Mouse (Mus musculus) ES-E14 (cell line): ENCODE measurements around the gene Csf3. TPM values are rescaled to one million over a fixed set of nuclear protein-coding genes. Genes with fewer than 3 reads are reported as not detected.

ENCODE experiments used
- DNase-seq: peaks from one replicate; pipeline ENCODE4 v3.0.0-alpha.2; 2013; ENCODE audit warnings: low read depth, low spot score
- H3K27ac ChIP-seq: 2 replicates; pipeline ENCODE4 v1.5.1; 2012; ENCODE audit warnings: low read depth, mild to moderate bottlenecking, low read length, moderate library complexity, mixed read lengths; ENCODE audit not compliant: poor library complexity, insufficient read depth, severe bottlenecking
- H3K36me3 ChIP-seq: 2 replicates; pipeline ENCODE4 v1.6.1; 2012; ENCODE audit warnings: mild to moderate bottlenecking, low read length, moderate library complexity, mixed read lengths; ENCODE audit not compliant: control insufficient read depth, poor library complexity, insufficient read depth, severe bottlenecking
- H3K4me1 ChIP-seq, 2 experiments: fragments of 150-350 bp in 1 of 2; sonication (generic) in 1 of 2; 2 replicates each; pipeline ENCODE4 v1.6.1; 2012; ENCODE audit warnings: low read length in 2 of 2, mild to moderate bottlenecking in 1 of 2, mixed read lengths in 1 of 2; ENCODE audit not compliant: control insufficient read depth in 2 of 2, insufficient read depth in 2 of 2, poor library complexity in 1 of 2
- H3K4me3 ChIP-seq, 2 experiments: fragments of 150-350 bp in 1 of 2; sonication (generic) in 1 of 2; 2 replicates each; pipeline ENCODE4 v1.5.1; 2012; ENCODE audit warnings: low read length in 2 of 2, low read depth in 1 of 2, mild to moderate bottlenecking in 1 of 2, mixed read lengths in 1 of 2; ENCODE audit not compliant: insufficient read depth in 1 of 2, poor library complexity in 1 of 2, severe bottlenecking in 1 of 2
- H3K9ac ChIP-seq: 2 replicates; pipeline ENCODE4 v1.6.1; 2012; ENCODE audit warnings: low read depth, mild to moderate bottlenecking, low read length, mixed read lengths; ENCODE audit not compliant: poor library complexity, insufficient read depth, severe bottlenecking
- H3K9me3 ChIP-seq: fragments of 150-350 bp; sonication (generic); 2 replicates; pipeline ENCODE4 v1.6.1; 2012; ENCODE audit warnings: low read depth, mild to moderate bottlenecking, low read length; ENCODE audit not compliant: control insufficient read depth, insufficient read depth
- CHD2 ChIP-seq: IDR thresholded peaks from 2 replicates; pipeline ENCODE4 v1.6.1; 2014; ENCODE audit warnings: mild to moderate bottlenecking, low read depth, low read length, inconsistent platforms
- HCFC1 ChIP-seq: IDR thresholded peaks from 2 replicates; pipeline ENCODE4 v1.6.1; 2012; ENCODE audit warnings: low read length, inconsistent platforms, borderline replicate concordance; ENCODE audit not compliant: insufficient read depth
- MAFK ChIP-seq: IDR thresholded peaks from 2 replicates; pipeline ENCODE4 v1.6.1; 2014; ENCODE audit warnings: mild to moderate bottlenecking, low read depth, low read length, inconsistent platforms; ENCODE audit not compliant: insufficient read depth
- ZC3H11A ChIP-seq: IDR thresholded peaks from 2 replicates; pipeline ENCODE4 v1.6.1; 2012; ENCODE audit warnings: low read depth, mild to moderate bottlenecking, inconsistent platforms, low read length, borderline replicate concordance
- ZNF384 ChIP-seq: IDR thresholded peaks from 2 replicates; pipeline ENCODE4 v1.6.1; 2012; ENCODE audit warnings: low read depth, low read length, inconsistent platforms
- in situ Hi-C, 2 experiments: fragments of 600-800 bp; cut with MboI; formaldehyde crosslinking; loops; one replicate each; pipeline ENCODE4 v1.15.1; 2025; ENCODE audit warnings: low sequenced_read_pairs in 2 of 2, inconsistent platforms in 1 of 2; ENCODE audit not compliant: unreplicated experiment in 2 of 2
- total RNA-seq: library from RNA; depleted of rRNA; stranded (reverse); fragments of 300-350 nt; gene quantifications from 2 replicates; pipeline ENCODE4 v1.2.3, GENCODE M21; 2012

Csf3 gene
- total RNA-seq, 1 experiment: 0.18 TPM

DNA sequence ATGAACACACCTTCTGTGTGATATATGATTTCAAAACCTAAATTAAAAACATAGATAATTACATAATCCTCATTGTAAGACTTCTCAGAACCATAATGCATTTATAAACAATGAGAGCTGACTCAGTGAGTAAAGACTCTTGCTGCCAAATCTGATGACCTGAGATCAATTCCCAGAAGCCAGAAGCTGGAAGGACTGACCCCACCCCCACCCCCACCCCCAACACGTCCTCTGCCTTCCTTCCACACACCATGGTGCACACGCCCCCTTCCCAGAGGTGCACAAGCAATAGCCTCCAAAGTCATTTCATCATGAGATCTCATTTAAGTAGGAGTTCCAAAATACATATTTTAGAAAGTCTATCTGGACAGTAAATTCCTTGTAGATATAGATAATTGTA, 19.7 kb downstream of the Csf3 start:
- Histone ChIP-seq H3K9ac (no peak overlapping the region), H3K36me3 (peaks cover 6% of the 10 kb centered on the region; the same call in 1 of the 2 replicates), H3K27ac (no peak overlapping the region), H3K4me1 (peaks cover 0 to 21% of the 10 kb centered on the region in 2 experiments; a peak in 2 of 4 replicates), H3K4me3 (no peak overlapping the region), H3K9me3 (no peaks in the 10 kb centered on the region)
- no peak for DNase-seq
- TF ChIP-seq ZC3H11A (no peak), MAFK (no peak), CHD2 (no peak), ZNF384 (no peak), HCFC1 (no peak)
- in situ Hi-C loops: no loop called here

- Histone ChIP-seq H3K36me3 (peaks cover 4% of the 10 kb centered on the region; the same call in 1 of the 2 replicates), H3K4me3 (no peak overlapping the region), H3K9me3 (no peaks in the 10 kb centered on the region), H3K27ac (no peak overlapping the region), H3K4me1 (peaks cover 0 to 18% of the 10 kb centered on the region in 2 experiments; a peak in 2 of 4 replicates), H3K9ac (no peak overlapping the region)
- no peak for TF ChIP-seq ZNF384
- TF ChIP-seq HCFC1: no peak
- no peak for TF ChIP-seq MAFK
- no peak for TF ChIP-seq ZC3H11A
- TF ChIP-seq CHD2: no peak
- in situ Hi-C loops: no loop called here
- DNase-seq: no peak
Measured at GRCm38 (mm10) chr11:98721458-98722226, 20.6 kb downstream of the Csf3 start.

DNA sequence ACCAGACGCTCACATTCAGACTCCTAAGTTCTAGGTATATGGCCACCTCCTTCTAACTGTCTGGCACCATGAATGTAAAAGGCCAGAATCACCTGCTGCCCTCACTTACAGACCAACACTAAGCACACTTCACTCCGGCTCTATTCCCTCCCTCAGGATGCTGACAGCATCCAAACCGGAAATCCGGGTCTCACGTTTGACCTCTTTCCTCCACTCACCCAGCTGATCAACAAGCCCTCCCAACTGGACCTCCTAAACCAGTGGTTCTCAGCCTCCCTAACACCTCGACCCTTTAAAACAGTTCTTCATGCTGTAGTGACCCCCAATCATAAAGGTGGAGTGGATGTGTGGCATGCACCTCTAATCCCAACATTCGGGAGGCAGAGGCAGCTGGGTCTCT, 22.0 kb downstream of the Csf3 start:
- Histone ChIP-seq H3K9ac (no peak overlapping the region), H3K4me1 (peaks cover 0 to 15% of the 10 kb centered on the region in 2 experiments; a peak in 2 of 4 replicates), H3K27ac (no peak overlapping the region), H3K9me3 (no peaks in the 10 kb centered on the region), H3K36me3 (no peaks in the 10 kb centered on the region), H3K4me3 (no peak overlapping the region)
- in situ Hi-C loops: no loop called here
- TF ChIP-seq ZC3H11A (no peak), CHD2 (no peak), ZNF384 (no peak), HCFC1 (no peak), MAFK (no peak)
- no peak for DNase-seq

DNA sequence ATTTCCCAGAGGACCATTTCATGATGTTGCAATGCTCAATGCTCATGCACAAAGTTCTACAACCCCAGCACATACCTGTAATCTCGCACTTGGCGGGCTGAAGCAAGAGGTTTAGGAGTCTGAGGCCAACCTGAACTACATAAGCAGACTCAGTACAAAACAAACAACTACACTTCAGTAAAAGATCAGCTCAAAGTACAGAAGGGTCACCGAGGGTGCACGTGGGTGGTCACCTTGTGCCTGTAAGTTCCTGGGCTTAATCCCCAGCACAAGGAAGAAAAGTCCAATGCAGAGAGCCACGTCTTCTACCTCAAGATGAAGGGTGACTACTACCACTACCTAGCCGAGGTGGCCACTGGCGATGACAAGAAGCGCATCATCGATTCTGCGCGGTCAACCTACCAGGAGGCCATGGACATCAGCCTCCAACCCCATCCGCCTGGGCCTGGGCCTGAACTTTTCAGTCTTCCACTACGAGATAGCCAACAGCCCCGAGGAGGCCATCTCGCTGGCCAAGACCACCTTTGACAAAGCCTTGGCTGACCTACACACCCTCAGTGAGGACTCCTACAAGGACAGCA, 25.0 kb downstream of the Csf3 start:
- no peak for TF ChIP-seq CHD2
- no peak for TF ChIP-seq ZC3H11A
- no peak for TF ChIP-seq ZNF384
- no peak for TF ChIP-seq HCFC1
- TF ChIP-seq MAFK: no peak
- Histone ChIP-seq H3K4me3 (no peak overlapping the region), H3K9me3 (no peaks in the 10 kb centered on the region), H3K9ac (no peak overlapping the region), H3K36me3 (no peaks in the 10 kb centered on the region), H3K4me1 (peaks cover 0 to 2% of the 10 kb centered on the region in 2 experiments; a peak in 1 of 4 replicates), H3K27ac (no peak overlapping the region)
- in situ Hi-C loops: no loop called here
- DNase-seq: no peak
